8 mouse cellular contexts compared by ENCODE assay signal in genomic region chr6:30693350-30693991, GRCm38 (mm10). TPM values are rescaled to one million over a fixed set of nuclear protein-coding genes. Genes with fewer than 3 reads are reported as not detected.
DNase-seq lines count a peak whose midpoint lies in the region; ATAC-seq lines count a peak whose summit lies in the region.

TSS of gene Cep41 (minus strand) at chr6:30693749.

- no peaks in the 10 kb centered on the region for H3K27me3 ChIP-seq in hindbrain, embryonic 15.5 days

- peak; percentile 99 for ATAC-seq in hindbrain, embryonic 15.5 days (ENCODE audit: low FRiP score, low read depth)

- no peaks in the 10 kb centered on the region for H3K9me3 ChIP-seq in hindbrain, embryonic 15.5 days

- peak within 1 kb of the TSS; percentile 93 for H3K27ac ChIP-seq in hindbrain, embryonic 15.5 days (replicated peaks)

- peak within 1 kb of the TSS; percentile 60 for H3K4me2 ChIP-seq in hindbrain, embryonic 15.5 days

- H3K36me3 ChIP-seq in hindbrain, embryonic 15.5 days: no peaks in the 10 kb centered on the region

- peaks cover 16% of the 10 kb centered on the region for H3K4me1 ChIP-seq in hindbrain, embryonic 15.5 days (replicated peaks)

- peak within 1 kb of the TSS; percentile 64 for H3K9ac ChIP-seq in hindbrain, embryonic 15.5 days

- H3K4me3 ChIP-seq in hindbrain, embryonic 15.5 days: peak within 1 kb of the TSS; percentile 48

- DNase-seq in R1 (ENCODE audit: low read depth, low spot score): peak; percentile 97
- peak; percentile 98 to 99 for DNase-seq in cerebellum, postnatal 25 days
- DNase-seq in frontal cortex, postnatal 36 days (ENCODE audit: low spot score in 2 of 2): peak; percentile 97 to 98
- peak; percentile 91 for DNase-seq in left cerebral cortex, adult 11 months (ENCODE audit: low spot score)
- peak; percentile 97 for DNase-seq in lung, postnatal 4 days
- peak; percentile 95 for DNase-seq in retina, postnatal 7 days (ENCODE audit: low read depth, low spot score)
- peak; percentile 99 for DNase-seq in urinary bladder, adult 2 months (ENCODE audit: low spot score)

- WGBS in hindbrain, embryonic 15.5 days: under 1% methylated on average over 52 of the region's 52 CpGs

RNA-seq across cellular contexts. Expression of gene Cep41, which starts in this region (rescaled TPM):
- 11.7 and 12.7 TPM in 2 replicates for polyA plus RNA-seq in hindbrain, embryonic 15.5 days (2015; fragmentation: Nextera tagmentation; extraction: Ambion mirVana)
- 5.7 and 7.1 TPM in 2 replicates for polyA plus RNA-seq in urinary bladder, adult 2 months (2012; rRNA removed)

Comparison
In these comparisons a context has a peak if more than half of its experiments do, and no peak if none do; other contexts are left out.
1. Peak in every context shown above with its lines: DNase-seq, ATAC-seq, H3K4me3 ChIP-seq and H3K27ac ChIP-seq.